Mouse (Mus musculus) gonadal fat pad, adult 2 months (tissue): ENCODE measurements around the gene Tgfbr3. TPM values are rescaled to one million over a fixed set of nuclear protein-coding genes. Genes with fewer than 3 reads are reported as not detected.

Experiments
- DNase-seq: peaks from one replicate; pipeline ENCODE4 v3.0.0-alpha.2; 2012; ENCODE audit warnings: low read depth
- polyA plus RNA-seq: library from polyadenylated mRNA; depleted of rRNA; stranded (reverse); fragments of >200 nt; gene quantifications from 2 replicates; pipeline ENCODE4 v1.2.3, GENCODE M21; 2012

Tgfbr3 gene
- polyA plus RNA-seq, 1 experiment, result 27.1 TPM

DNA sequence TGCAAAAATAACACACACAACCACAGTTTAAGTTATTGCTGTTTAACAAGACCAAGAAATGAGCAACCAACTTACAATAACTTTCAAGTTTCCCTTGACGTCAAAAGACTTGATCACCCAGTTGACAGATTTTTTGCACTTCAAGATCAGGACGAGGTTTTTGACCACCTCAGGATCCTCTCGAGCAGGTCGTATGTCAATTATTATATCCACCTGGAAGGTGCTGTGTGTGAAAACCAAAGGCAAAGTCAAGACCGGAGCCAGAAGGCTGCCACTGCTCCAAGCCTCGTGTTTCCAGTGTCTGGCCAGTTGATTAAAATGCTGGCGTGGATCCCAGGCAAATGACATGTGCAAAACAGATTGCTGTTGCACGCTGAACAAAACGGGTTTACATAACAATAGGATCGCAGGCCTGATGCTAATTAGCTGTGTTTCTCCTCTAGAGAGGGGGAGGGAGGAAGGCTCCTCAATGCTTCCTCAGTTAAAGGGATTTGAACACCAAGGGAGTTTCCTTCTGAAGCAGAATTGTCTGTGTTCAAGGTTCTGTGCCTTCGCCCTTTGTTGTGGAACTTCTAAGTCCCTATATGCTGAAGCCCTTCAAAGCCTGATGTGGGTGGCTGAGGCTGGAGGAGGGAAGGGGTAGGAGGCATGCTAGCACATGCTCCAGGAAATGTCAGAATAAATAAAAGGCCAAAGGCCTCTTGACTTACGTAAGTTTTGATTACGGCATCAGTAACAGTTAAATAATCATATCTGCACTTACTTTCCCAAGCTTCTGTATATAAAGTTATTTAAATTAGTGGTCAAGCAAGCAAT, 141.3 kb downstream of the Tgfbr3 start:
- no peak for DNase-seq

DNA sequence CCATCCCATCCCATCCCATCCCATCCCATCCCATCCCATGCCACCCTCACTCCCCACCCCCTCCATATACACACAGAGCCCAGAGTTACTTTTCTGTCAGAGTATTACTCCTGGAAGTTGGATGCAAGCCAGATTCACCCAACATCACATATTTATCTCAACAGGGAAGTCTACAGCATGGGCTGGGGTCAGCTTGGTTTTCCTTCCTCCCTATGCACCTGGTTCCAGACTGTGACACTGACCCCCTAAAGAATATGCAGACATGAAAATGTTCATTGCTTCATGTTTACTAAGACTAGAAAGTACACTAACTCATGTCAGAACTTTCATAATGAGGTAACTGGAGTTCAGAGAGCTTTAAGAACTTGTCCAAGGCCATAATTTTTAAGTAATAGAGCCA, 142.0 kb downstream of the Tgfbr3 start:
- DNase-seq, result no peak

DNA sequence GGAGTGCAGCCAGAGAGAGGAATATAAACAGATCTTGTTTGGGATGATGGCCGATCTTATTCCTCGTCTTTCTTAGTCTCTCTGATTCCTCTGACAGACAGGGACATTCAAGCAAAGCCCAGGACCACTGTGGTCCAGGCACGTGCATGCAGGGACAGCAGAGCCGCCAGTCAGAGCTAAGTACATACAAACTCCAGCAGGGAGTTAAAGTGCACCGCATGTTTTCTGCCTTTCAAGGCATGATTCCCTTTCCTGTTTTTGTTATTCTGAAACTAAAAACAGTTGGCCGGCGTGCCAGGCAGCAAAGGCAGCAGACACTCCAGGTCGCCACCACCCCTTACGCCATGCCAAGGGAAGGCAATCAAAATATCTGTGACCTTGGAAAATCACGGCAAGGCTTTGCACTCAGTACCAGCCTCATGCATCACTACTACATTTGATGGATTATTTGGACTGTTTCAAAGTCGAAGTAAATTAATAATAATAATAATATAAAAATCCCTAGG, 143.3 kb downstream of the Tgfbr3 start:
- DNase-seq, result no peak

DNA sequence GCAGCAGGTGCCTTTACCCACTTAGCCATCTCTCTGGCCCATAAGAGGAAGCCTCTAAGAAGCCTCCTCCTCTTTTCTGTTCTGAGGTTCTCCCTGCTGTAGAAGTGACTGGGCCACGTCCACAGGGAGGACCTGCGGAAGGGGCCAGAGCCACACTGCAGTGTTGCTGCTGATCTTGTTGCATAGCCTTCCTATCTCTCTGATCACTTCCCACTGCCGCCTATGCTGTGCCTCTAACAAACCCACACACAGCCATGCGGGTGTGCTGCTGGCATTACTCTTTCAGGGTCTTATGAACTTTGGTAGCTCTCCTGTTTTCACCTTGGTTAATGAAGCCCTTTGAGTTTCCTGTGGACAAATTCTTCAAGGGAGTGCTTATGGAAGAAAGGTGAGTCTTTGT, 144.3 kb downstream of the Tgfbr3 start:
- DNase-seq, result no peak

GRCm38 (mm10) chr5:107144263-107144843, 145.1 kb downstream of the Tgfbr3 start:
- no peak for DNase-seq

DNA sequence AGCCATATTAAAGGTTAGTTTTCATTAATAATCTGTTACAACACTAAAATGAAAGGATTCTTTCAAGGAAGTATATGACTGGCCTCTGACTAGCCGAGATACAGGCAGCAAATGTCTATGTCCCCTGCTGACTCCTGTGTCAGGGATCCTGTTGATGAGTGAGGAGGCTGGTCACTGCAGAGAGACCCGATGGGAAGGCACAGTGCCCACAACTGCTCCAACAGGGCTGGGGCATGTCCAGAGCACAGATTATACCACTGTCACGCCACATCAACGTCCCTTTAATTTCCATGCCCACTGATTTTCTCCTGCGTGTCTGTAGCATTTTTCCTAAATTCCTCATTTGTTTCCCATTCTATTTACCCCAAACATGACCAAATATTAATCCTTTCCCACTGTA, 146.0 kb downstream of the Tgfbr3 start:
- no peak for DNase-seq

DNA sequence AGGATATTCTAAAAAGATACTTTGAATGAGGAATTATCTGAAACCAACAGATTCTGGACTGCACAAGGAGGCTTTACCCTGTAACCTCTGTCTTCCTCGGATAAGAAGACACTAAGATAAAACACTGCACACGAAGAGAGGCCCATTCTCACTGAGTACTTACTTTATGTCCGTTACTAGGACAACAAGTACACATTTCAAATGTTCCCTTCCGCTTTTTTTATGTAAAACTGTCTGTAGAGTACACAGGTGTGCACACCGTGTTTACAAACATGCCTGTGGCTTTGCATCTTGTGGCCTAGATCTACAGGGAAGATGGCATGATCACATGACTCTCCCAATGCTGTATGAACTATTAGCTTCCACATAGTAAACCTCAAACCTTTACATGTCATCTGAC, 146.6 kb downstream of the Tgfbr3 start:
- DNase-seq, result no peak

- DNase-seq, result no peak
Measured at GRCm38 (mm10) chr5:107141375-107141774, 148.1 kb downstream of the Tgfbr3 start.

- DNase-seq, result no peak
Measured at GRCm38 (mm10) chr5:107139800-107140651, 149.4 kb downstream of the Tgfbr3 start.

DNA sequence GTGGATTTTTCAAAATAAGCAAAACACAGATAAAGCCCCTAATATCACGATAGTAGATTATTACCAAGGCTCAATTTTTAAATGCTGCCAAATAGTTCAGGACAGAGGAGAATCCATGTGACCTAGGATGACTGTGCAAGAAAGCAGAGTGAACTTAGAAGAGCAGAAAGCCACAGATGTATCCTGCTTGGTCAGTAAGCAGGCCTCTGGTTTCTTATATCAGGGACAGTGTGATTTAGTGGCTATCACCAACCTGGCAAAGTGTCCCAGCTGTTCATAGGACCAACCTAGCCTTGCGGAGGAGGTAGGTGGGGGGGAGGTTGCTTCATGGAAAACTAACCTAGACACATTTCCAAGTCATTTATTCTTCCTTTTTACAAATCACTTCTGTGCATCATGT, 156.1 kb downstream of the Tgfbr3 start:
- no peak for DNase-seq

DNA sequence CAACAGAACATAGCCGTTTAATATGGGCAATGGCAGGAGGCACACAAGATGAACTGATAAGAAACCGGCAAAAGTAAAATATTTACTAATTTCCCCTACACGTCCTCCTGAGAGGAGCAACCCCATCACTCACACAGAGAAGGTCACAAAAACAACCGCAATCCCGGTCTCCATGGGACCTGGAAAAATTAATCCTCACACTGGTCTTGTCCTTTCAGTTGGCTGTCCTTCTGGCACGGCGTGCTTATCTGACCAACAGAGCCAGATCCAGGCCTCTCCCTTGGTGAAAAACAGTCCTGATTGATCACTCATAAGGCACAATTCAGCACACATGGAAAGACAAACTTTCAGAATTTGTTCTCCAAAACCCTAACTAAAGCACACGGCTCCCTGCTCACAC, 157.2 kb downstream of the Tgfbr3 start:
- no peak for DNase-seq

DNA sequence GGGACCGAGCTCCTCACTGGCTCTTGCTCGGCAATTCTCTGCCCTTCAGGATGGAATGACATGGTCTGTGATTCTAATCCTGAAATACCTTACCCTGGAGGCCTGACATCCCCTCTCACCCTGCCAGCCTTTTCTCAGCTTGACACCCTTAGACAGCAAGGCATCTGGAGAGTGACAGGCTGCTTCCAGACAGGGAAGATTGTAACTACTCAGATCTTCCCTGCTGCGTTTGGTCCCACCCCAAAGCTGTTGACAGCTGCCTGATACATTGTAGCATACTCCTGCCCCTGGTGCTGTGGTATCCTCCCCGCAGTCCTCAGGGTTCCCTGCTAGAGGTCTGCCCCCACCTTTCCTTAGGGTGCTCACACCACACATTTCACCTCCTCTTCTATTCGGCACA, 160.1 kb downstream of the Tgfbr3 start:
- no peak for DNase-seq

DNA sequence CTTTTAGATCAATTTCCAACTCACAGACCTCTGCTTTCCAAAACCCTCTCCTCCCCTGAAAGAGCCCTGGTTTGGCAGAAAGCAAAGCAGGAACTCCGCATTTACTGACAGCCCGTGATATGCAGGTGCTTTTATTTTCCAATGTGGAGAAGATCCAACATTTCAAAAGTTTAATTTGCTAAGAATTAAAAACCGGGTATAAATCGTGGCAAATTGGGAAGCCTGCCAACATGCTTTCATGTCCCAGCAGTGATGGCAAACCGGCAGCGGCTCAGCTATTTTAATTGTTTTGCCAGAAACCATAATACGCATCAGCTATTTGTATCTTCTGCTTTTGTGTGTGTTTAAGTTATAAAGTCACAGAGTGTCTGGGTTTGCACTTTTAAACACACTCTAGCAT, 162.9 kb downstream of the Tgfbr3 start:
- no peak for DNase-seq

DNA sequence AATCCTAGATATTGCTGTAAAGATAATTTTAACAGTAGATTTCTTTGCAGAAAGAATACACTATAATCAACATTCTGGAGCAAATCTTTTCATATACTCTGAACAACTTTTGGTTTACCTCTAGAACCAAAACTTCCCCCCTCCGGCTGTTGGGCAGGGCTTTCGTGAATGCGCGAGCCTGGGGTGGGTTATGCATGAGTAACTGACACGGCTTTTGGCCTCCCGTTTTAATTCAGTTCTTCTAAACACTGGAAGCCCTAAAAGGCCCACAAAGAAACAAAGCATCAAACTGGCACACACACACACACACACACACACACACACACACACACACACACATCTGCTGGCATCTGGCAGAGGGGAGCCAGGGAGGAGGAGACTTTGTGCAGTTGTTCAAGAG, 164.3 kb downstream of the Tgfbr3 start:
- no peak for DNase-seq

DNA sequence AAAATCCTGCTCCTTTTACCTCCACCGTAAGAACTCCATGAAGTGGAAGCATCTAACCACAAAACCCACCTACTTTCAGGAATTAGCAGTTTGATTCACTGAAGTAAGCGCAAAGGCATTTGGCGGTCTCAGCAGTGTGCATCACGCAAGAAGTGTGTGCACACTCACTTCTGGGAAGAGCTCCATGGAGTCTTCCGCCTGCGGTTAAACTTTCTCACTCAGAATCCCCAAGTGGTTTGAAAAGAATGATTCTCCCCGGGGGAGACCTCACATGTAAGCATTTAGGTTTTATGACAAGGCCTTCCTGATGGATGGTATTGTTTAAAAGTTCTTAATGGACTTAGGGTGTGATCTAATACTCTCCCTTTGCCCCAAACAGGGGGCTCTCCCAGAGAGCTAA, 164.9 kb downstream of the Tgfbr3 start:
- DNase-seq, result no peak

DNA sequence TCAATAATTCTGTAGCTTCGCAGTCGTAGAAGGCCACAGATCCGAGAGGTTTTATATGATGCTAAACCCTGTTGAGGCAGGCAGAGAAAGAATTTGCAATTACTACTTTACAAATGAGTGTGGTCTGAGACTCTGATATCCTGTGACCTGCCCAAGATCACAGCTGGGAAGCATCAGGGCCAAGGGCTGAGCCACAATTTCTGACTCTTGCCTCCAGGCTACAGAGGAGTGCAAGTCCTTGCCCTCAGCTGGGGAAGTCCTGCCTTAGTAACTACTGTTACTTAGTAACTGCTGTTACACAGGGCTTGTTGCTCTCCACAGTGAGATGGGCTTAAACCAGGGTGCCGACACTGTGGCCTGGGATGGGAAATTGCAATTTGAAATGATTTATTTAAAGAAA, 166.8 kb downstream of the Tgfbr3 start:
- no peak for DNase-seq

DNA sequence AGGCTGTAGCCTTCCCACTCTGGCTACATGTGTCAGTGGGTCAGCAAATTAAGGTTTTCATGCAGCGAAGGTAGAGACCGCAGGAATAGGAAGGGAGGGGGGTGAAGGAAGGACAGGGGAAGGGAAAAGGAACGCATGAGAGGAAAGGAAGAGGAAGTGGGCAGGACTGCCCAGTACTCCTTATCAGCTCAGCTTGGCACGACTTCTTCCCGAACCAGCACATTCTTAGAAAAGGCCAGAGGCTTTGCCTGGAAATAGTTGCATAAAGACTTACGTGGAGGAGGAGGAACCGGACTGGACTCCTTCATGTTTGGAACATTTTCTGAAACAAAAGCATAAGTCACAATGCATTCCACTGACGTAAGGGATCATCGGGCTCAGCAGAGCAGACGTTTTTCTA, 168.3 kb downstream of the Tgfbr3 start:
- no peak for DNase-seq

GRCm38 (mm10) chr5:107120624-107121023, 168.8 kb downstream of the Tgfbr3 start:
- DNase-seq, result no peak

GRCm38 (mm10) chr5:107119896-107120295, 169.5 kb downstream of the Tgfbr3 start:
- no peak for DNase-seq

DNA sequence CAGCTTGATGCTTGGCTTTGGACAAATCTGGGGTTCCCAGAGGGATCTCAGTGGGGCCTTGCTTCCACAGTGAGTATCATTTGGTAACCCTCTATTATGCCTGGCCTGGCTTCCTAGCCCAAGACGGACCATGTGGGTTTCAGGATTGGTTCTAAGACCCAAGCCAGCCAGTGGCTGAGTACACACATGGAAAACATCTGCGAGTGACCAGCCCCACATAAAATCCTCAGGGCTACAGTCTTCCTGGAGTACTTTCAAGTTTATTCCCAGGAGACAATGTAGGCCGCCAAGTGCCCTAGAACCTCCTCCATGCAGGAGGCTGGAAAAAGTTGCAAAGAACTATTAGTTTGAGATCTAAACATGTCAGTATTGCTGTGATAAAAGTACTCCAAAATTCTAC, 172.6 kb downstream of the Tgfbr3 start:
- no peak for DNase-seq

DNA sequence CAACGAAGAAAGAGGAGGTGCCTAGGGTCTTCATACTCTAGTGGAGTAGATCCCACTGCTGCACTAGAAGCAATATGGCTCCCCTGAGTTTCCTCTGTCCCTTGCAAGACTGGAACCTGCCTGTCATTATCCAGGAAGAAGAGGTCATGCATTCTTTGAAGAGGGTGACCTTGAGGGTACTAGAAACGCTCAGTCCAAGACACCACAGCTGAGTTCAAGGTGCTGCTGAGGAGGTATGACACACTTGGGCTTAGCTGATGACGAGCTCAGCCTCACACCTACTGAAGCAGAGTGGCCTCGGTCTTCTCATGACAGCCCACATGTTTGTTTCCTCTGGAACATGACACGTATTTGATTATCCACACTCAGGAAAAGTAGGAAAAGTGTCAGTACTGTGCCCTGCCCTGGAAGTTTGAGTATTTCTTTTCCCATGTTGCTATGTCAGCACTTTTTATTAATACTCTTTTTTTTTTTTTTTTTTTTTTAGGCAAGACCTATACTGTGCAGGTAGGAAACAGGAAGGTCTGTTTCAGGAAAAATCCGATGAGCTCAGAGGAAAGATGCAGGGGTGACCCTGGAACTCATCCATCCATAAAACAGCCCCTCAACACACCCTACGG, 176.7 kb downstream of the Tgfbr3 start:
- no peak for DNase-seq

DNA sequence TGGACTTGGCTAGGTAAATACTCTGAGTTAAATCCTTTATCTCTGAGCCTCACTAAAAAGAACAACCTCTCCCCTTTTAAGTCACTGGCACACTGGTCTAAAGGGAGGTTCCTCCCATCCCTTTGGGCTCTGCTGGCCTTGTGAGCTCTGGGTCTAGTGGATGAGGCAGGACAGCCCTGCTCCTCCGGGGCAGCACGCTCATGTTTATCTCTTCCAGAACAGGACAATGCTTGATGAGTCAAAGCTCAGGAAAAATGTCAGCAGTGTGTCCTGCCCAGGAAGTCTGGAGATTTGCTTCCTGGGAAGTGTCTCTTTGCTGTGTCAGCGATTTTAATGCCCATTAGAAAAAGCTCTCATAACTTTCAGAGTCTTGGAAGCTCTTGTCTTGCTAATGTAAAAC, 177.6 kb downstream of the Tgfbr3 start:
- DNase-seq, result no peak
